Mouse (Mus musculus) neural tube, embryonic 11.5 days (tissue): ENCODE results near the gene Cdk4. TPM values are rescaled to one million over a fixed set of nuclear protein-coding genes. Genes with fewer than 3 reads are reported as not detected.

Experiments used
- ATAC-seq: fragments of 200-750 bp; cut with Nextera tagmentation; 2 replicates; pipeline ENCODE4 v1.8.0; 2017; ENCODE audit warnings: moderate number of reproducible peaks, mild to moderate bottlenecking, moderate TSS enrichment, moderate library complexity; ENCODE audit not compliant: insufficient read depth, low FRiP score, low TSS enrichment
- DNase-seq: peaks from one replicate; pipeline ENCODE4 v3.0.0-alpha.2; 2015; ENCODE audit warnings: low spot score
- H3K27ac ChIP-seq: fragments of 300-500 bp; sonication (generic); 2 replicates; pipeline ENCODE4 v1.5.1; 2014; ENCODE audit warnings: low read depth, mild to moderate bottlenecking, low read length
- H3K27me3 ChIP-seq: fragments of 300-500 bp; sonication (generic); 2 replicates; pipeline ENCODE4 v1.6.1; 2014; ENCODE audit warnings: mild to moderate bottlenecking, low read length, mixed read lengths; ENCODE audit not compliant: control insufficient read depth, insufficient read depth
- H3K36me3 ChIP-seq: fragments of 300-500 bp; sonication (generic); 2 replicates; pipeline ENCODE4 v1.6.1; 2014; ENCODE audit warnings: mild to moderate bottlenecking, low read length, moderate library complexity, mixed read lengths; ENCODE audit not compliant: control insufficient read depth, insufficient read depth
- H3K4me1 ChIP-seq: fragments of 300-500 bp; sonication (generic); 2 replicates; pipeline ENCODE4 v1.6.1; 2014; ENCODE audit warnings: low read length, mixed read lengths; ENCODE audit not compliant: control insufficient read depth, insufficient read depth
- H3K4me2 ChIP-seq: fragments of 300-500 bp; sonication (generic); 2 replicates; pipeline ENCODE4 v1.6.1; 2014; ENCODE audit warnings: low read depth, mild to moderate bottlenecking, moderate library complexity
- H3K4me3 ChIP-seq: fragments of 300-500 bp; sonication (generic); 2 replicates; pipeline ENCODE4 v1.5.1; 2014; ENCODE audit warnings: low read depth, low read length
- H3K9ac ChIP-seq: fragments of 300-500 bp; sonication (generic); 2 replicates; pipeline ENCODE4 v1.6.1; 2014; ENCODE audit warnings: mild to moderate bottlenecking, low read length
- H3K9me3 ChIP-seq: fragments of 300-500 bp; sonication (generic); 2 replicates; pipeline ENCODE4 v1.6.1; 2016; ENCODE audit warnings: low read length; ENCODE audit not compliant: control insufficient read depth
- WGBS: fragments of 180-500 bp; shearing (Covaris S2); extraction: QIAGEN DNeasy Blood & Tissue Kit; methylation state at CpG from one replicate; pipeline ENCODE4 v1.1.7; 2014; 5-methylcytosine and 5-hydroxymethylcytosine counted together
- polyA plus RNA-seq: library from polyadenylated mRNA; unstranded; fragments of >200 nt; fragmentation: Nextera tagmentation; extraction: Ambion mirVana; gene quantifications from 2 replicates; pipeline ENCODE4 v1.2.1, GENCODE M21; 2014

The Cdk4 gene
- polyA plus RNA-seq, 1 experiment from 2014 or later = 2,636 TPM

DNA sequence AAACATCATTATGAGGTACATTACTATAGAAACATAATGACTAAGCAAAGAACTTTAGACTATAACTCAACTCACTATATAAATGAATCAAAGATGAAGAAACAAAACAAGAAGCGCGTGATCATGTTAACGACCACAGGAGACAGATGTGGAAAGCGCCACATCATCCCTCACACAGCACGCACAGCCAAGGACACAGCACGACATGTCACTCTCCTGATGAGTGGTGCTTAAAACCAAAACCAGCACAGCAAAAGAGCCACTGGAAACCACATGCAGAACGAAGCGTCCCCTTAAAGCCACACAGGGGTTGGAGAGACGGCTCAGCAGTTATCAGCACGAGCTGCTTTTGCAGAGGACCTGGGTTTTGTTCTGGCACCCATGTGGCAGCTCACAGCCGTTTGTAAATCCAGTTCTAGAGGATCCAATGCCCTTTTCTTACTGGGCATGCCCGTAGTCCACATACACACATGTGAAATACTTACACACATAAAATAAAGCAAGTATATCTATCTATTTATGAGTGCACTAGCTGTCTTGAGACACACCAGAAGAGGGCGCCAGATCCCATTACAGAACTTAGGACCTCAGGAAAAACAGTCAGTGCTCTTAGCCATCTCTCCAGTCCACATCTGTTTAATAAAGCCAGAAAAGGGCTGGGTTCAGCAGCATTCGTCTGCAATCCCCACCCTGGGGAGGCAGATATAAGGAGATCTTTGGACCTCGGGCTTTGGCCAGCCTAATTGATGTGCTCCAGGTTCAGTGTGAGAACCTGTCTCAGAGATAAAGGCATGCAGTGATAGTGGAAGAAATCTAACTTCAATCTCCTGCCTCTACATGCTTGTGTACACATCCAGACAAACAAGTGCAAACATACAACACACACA, 47.9 kb downstream of the Cdk4 start:
- Histone ChIP-seq H3K27me3 (no peaks in the 10 kb centered on the region), H3K27ac (no peak overlapping the region), H3K36me3 (peaks cover 3% of the 10 kb centered on the region), H3K9ac (no peak overlapping the region), H3K4me2 (no peak overlapping the region), H3K4me3 (no peak overlapping the region), H3K9me3 (no peaks in the 10 kb centered on the region), H3K4me1 (no peaks in the 10 kb centered on the region)
- 91% methylated on average over 15 of the region's 15 CpGs for WGBS
- DNase-seq = no peak
- ATAC-seq = no peak

- no peak overlapping the region for H3K27ac ChIP-seq
- no peaks in the 10 kb centered on the region for H3K4me1 ChIP-seq
- no peaks in the 10 kb centered on the region for H3K9me3 ChIP-seq
- H3K27me3 ChIP-seq = no peaks in the 10 kb centered on the region
- no peak overlapping the region for H3K9ac ChIP-seq
- DNase-seq (no peak), ATAC-seq (no peak)
- WGBS = 88% methylated on average over 11 of the region's 11 CpGs
- no peak overlapping the region for H3K4me3 ChIP-seq
- no peak overlapping the region for H3K4me2 ChIP-seq
- peaks cover 9% of the 10 kb centered on the region for H3K36me3 ChIP-seq
Measured at GRCm38 (mm10) chr10:127114408-127114807, 51.1 kb downstream of the Cdk4 start.

DNA sequence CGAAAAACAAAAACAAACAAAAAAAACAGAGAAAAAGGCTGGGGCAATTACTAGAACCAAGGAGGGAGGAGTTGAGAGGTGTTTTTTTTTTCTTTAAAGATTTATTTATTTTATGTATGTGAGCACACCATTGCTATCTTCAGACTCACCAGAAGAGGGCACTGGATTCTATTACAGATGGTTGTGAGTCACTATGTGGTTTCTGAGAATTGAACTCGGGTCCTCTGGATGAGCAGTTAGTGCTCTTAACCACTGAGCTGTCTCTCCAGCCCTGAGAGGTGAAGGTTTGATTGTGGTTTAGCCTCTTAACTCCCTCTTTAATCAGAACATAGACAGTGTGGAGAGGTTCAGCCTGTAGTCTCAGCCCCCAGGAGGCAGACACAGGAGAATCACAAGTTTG, 51.7 kb downstream of the Cdk4 start:
- Histone ChIP-seq H3K4me2 (no peak overlapping the region), H3K4me1 (peaks cover under 1% of the 10 kb centered on the region; the same call in 1 of the 2 replicates), H3K9ac (no peak overlapping the region), H3K4me3 (no peak overlapping the region), H3K36me3 (peaks cover 9% of the 10 kb centered on the region), H3K27me3 (no peaks in the 10 kb centered on the region), H3K27ac (no peak overlapping the region), H3K9me3 (no peaks in the 10 kb centered on the region)
- ATAC-seq (no peak), DNase-seq (no peak)
- WGBS = 78% methylated on average over 2 of the region's 2 CpGs

Other genes starting within 250 kb of the Cdk4 start
- gene Atp23, start 162.2 kb upstream of the Cdk4 start, polyA plus RNA-seq = 14.6 and 15.2 TPM in 2 replicates
- 52.8 and 56.1 TPM in 2 replicates for gene Ctdsp2, start 84.8 kb upstream of the Cdk4 start, polyA plus RNA-seq
- gene Avil, start 62.8 kb upstream of the Cdk4 start, polyA plus RNA-seq = 0.57 and 0.82 TPM in 2 replicates
- 75.3 and 79.9 TPM in 2 replicates for gene Tsfm, start 32.7 kb upstream of the Cdk4 start, polyA plus RNA-seq
- gene Mettl1, start 22.1 kb upstream of the Cdk4 start, polyA plus RNA-seq = 42.0 and 43.6 TPM in 2 replicates
- gene Eef1akmt3, start 22.0 kb upstream of the Cdk4 start, polyA plus RNA-seq = 0.23 and 0.32 TPM in 2 replicates
- gene Cyp27b1, start 15.3 kb upstream of the Cdk4 start, polyA plus RNA-seq = 0.09 and 0.14 TPM in 2 replicates
- gene March9, start 3.4 kb upstream of the Cdk4 start, polyA plus RNA-seq = 4.3 and 4.7 TPM in 2 replicates
- 96.5 and 99.9 TPM in 2 replicates for gene Tspan31, start 6.7 kb downstream of the Cdk4 start, polyA plus RNA-seq
- 0.94 and 1.4 TPM in 2 replicates for gene Agap2, start 11.8 kb downstream of the Cdk4 start, polyA plus RNA-seq
- gene Os9, start 57.6 kb downstream of the Cdk4 start, polyA plus RNA-seq = 56.2 and 68.9 TPM in 2 replicates
- gene B4galnt1, start 101.7 kb downstream of the Cdk4 start, polyA plus RNA-seq = 17.3 and 19.9 TPM in 2 replicates
- gene Slc26a10, start 117.1 kb downstream of the Cdk4 start, polyA plus RNA-seq = 0.36 and 0.89 TPM in 2 replicates
- 31.7 and 31.8 TPM in 2 replicates for gene Arhgef25, start 126.5 kb downstream of the Cdk4 start, polyA plus RNA-seq
- 138 and 148 TPM in 2 replicates for gene Dtx3, start 132.2 kb downstream of the Cdk4 start, polyA plus RNA-seq
- gene Pip4k2c, start 148.1 kb downstream of the Cdk4 start, polyA plus RNA-seq = 15.4 and 16.4 TPM in 2 replicates
- 43.4 and 51.0 TPM in 2 replicates for gene Kif5a, start 199.8 kb downstream of the Cdk4 start, polyA plus RNA-seq
- 224 and 230 TPM in 2 replicates for gene Dctn2, start 202.8 kb downstream of the Cdk4 start, polyA plus RNA-seq
- gene Mbd6, start 225.5 kb downstream of the Cdk4 start, polyA plus RNA-seq = 17.0 and 17.6 TPM in 2 replicates
- gene Mars, start 248.3 kb downstream of the Cdk4 start, polyA plus RNA-seq = 164 and 166 TPM in 2 replicates